Mouse (Mus musculus): ENCODE measurements around the gene Wiz.

DNA sequence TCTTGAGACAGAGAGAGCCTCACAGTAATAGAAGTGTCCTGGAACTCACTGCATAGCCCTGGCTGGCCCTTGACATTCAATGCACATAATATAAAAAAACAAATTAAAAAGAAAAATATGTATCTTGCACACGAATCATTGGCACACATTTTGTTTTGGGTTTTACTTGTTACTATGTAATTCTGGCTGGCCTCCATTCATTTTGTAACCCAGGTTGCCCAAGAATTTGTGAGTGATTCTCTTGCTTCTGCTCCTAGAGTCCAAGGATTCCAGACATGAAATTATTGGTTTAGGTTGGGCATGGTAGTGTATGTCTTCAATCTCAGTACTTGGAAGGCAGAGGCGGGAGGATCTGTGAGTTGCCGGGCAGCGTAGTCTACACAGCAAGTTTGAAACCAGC is 47.9 kb upstream of the Wiz start:
- no peak for TF ChIP-seq CTCF (IDR thresholded peaks at IDR 0.05; ENCODE audit: low read depth)
- TF ChIP-seq EP300 (IDR thresholded peaks at IDR 0.05; ENCODE audit: low read depth), result no peak

All from liver, embryonic 14.5 days (tissue).